Mouse (Mus musculus) C2C12 (cell line): ENCODE measurements around the gene Ccdc171.

Experiments used
- CEBPB ChIP-seq: IDR thresholded peaks from one replicate; pipeline ENCODE4 v1.6.1; 2011; ENCODE audit warnings: low read depth, mild to moderate bottlenecking, control low read depth, moderate library complexity
- CTCF ChIP-seq: IDR thresholded peaks from one replicate; pipeline ENCODE4 v1.5.1; 2011; ENCODE audit not compliant: control insufficient read depth, insufficient read depth, insufficient read length
- MAX ChIP-seq: IDR thresholded peaks from one replicate; pipeline ENCODE4 v1.6.1; 2011; ENCODE audit warnings: mild to moderate bottlenecking, control low read depth
- MYOG ChIP-seq: IDR thresholded peaks from one replicate; pipeline ENCODE4 v1.6.1; 2011; ENCODE audit not compliant: control insufficient read depth, insufficient read length; ENCODE audit errors: extremely low read depth
- USF1 ChIP-seq: IDR thresholded peaks from one replicate; pipeline ENCODE4 v1.6.1; 2011; ENCODE audit warnings: low read depth, mild to moderate bottlenecking, control low read depth, moderate library complexity

GRCm38 (mm10) chr4:83596486-83596885, 71.1 kb downstream of the Ccdc171 start:
- TF ChIP-seq CTCF (no peak), MYOG (no peak), MAX (no peak), CEBPB (no peak), USF1 (no peak)
